Mouse (Mus musculus) frontal cortex, adult (tissue): ENCODE results near the gene Gm44511.
"Not testable (repeated sequence)": the region's sequence is repeated elsewhere in the genome, so short reads cannot be mapped to it uniquely, and the experiment has no call there.

ENCODE experiments used
- ATAC-seq: cut with Nextera tagmentation; 2 replicates; pipeline ENCODE4 v1.9.2; 2017; ENCODE audit warnings: mild to moderate bottlenecking, moderate library complexity, mixed read lengths; ENCODE audit not compliant: low TSS enrichment

Gene Gm44511

GRCm38 (mm10) chr6:128760416-128761143 lies 65.5 kb downstream of the Gm44511 start:
- ATAC-seq = peak; percentile 60

- ATAC-seq = peak; percentile 28
These were observed 66.1 kb downstream of the Gm44511 start for GRCm38 (mm10) chr6:128760016-128760415.

- no peak for ATAC-seq
These were observed 66.7 kb downstream of the Gm44511 start for GRCm38 (mm10) chr6:128759221-128759950.

- ATAC-seq = not testable (repeated sequence)
These were observed 70.7 kb downstream of the Gm44511 start for GRCm38 (mm10) chr6:128755402-128755763.

- peak; percentile 18 for ATAC-seq
These were observed 71.2 kb downstream of the Gm44511 start for GRCm38 (mm10) chr6:128754748-128755401.

GRCm38 (mm10) chr6:128754265-128754664 lies 71.8 kb downstream of the Gm44511 start:
- ATAC-seq = peak; percentile 97

- peak; percentile 97 for ATAC-seq
These were observed 72.4 kb downstream of the Gm44511 start for GRCm38 (mm10) chr6:128753610-128754224.

GRCm38 (mm10) chr6:128747006-128747405 lies 79.1 kb downstream of the Gm44511 start:
- not testable (repeated sequence) for ATAC-seq

- ATAC-seq = no peak
These were observed 88.7 kb downstream of the Gm44511 start for GRCm38 (mm10) chr6:128737445-128737844.

GRCm38 (mm10) chr6:128736100-128736499 lies 90.0 kb downstream of the Gm44511 start:
- ATAC-seq = no peak

GRCm38 (mm10) chr6:128734896-128735295 lies 91.2 kb downstream of the Gm44511 start:
- ATAC-seq = no peak

GRCm38 (mm10) chr6:128733908-128734679 lies 92.0 kb downstream of the Gm44511 start:
- no peak for ATAC-seq

- ATAC-seq = no peak
These were observed 94.1 kb downstream of the Gm44511 start for GRCm38 (mm10) chr6:128732032-128732431.
